Mouse (Mus musculus): Measurements from ENCODE around the gene Pfkfb3.
"Not testable (repeated sequence)": the region's sequence is repeated elsewhere in the genome, so short reads cannot be mapped to it uniquely, and the experiment has no call there.

GRCm38 (mm10) chr2:11541528-11541927 is 12.3 kb downstream of the Pfkfb3 start:
- not testable (repeated sequence) for TF ChIP-seq MAFK (IDR thresholded peaks at IDR 0.05; ENCODE audit: insufficient read depth, low read depth, low read length); ZC3H11A (IDR thresholded peaks at IDR 0.05; ENCODE audit: borderline replicate concordance, low read depth, low read length); ZNF384 (IDR thresholded peaks at IDR 0.05; ENCODE audit: low read depth, low read length)
